Mouse (Mus musculus): ENCODE data around the gene Cmya5. TPM values are rescaled to one million over a fixed set of nuclear protein-coding genes. Genes with fewer than 3 reads are reported as not detected.

Cmya5 gene
- total RNA-seq, 1 experiment from 2014 or later = 0.44 TPM

DNA sequence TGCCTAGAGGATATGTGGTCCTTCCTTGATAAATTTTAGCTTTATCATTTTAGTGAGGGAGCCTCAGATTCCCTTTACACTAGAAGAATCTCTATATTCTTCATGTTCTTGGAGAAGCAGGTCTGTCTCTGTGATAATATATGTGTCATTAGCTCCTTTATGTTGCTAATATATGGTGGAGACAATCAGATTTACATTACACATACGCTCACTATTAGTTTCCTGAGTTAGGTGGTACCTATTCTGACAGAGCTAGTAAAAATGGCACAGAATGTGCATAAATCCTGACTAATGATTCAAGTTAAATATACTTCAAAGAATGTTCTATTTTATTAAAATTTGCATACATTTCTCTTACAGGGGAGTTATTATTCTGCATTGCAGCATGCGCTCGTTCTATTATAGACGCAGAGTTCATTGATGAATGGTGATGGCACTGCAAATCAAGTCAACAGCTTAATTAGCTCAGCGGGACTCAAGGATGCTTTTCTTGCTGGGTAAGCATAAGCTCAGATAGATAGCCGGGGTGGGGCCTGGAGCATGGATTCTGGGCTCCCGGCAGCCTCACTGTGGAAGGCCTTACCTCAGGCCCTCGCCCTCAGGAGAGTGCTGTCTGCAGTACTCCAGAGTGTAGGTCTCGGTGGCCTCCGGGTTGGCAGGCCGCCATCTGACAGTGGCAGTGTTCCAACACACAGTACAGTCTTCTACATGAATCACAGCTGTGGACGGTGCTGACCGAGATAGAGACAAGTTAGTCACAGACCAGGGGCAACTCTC, 81.5 kb downstream of the Cmya5 start:
- peak; percentile 90 for DNase-seq

DNA sequence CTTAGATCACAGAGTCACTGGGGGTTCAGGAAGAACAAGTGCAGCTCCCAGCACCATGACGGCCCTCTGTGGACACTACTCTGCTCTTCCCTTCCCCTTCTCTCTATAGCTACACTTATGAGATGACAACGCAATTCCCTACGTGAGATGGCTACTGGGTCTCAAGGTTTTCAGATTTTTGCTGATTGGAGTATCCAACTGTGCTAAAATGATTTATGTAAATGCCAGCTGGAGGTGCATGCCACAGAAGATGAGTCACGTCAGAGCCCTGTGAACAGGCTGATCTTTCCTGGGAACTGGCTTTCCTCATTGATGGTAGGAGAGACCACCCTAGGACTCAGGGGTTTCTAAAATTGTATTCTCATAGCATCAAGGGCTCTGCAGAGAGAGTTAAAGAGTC, 83.2 kb downstream of the Cmya5 start:
- no peak for DNase-seq

DNA sequence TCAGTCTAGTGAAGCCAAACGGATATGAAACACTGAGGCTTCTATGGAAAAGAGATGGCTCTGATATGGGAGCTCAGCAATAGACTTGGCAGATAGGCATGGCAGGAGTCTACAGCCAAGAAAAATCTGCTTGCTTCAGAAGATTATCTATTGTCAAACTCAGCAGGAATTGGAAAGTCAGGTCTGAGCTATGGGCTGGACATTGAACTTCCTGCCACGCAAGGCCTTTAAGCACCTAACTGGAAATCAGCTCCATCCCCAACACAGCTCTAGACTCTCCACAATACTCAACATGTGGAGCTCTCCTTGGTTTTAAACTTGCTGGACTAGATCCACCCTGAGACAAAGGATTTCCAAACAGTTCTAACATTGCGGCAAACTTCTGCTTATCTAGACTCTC, 84.1 kb downstream of the Cmya5 start:
- no peak for DNase-seq

DNA sequence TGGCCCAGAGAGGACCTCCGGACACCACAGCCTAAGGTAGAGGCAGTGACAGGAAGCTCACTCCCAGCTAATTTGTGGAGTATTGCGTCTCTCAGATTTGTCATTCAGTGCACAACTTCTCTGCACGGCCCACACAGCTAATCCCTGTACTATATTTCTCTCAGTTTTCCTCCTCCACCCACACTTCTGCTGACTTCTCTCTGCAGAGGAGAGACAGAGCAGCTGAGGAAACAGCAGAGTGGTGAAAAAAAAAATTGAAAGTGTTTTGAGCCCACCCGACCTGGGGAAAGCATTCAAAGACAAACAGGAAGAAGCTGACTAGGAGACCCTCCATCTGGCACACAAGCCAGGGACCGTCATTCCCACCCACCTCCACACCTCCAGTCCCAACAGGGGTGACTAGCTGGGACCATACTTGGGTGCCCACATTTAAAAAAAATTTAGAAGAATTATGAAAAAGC, 85.9 kb downstream of the Cmya5 start:
- no peak for DNase-seq

DNA sequence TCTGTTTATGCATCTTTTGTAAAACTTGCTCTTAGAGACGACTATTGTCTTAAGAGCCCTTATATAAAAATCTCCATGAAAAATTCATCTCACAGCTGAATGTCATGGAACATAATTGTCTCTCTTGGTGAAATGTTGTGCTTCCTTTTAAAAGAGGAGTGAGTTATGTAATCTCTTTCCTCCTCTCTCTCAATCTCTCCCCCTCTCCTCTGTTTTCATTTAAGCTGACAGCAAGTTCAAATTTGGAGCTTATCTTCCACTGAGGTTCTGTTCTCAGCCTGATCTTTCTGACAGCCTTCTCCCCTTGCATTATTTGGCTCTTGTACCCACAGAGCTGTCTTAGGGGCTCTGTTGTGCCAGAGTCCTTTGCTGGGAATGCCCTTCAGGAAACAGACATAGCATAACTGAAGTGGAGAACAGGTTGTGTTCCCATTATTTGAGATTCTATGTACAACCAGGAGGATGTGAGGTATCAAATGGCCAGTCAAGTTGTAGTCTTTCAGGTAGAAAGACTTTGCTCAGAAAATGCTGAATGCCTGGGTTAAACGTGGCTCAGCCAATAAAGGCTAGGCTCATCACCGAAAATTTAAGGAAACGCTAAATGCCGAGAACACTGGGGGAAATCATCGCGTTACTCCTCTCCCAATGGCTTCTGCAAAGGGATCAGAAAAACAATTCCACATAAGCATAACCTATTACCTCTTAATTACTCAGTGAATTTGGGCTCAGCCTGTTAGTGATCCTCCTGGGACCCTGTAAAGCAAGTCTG, 86.8 kb downstream of the Cmya5 start:
- DNase-seq = no peak

DNA sequence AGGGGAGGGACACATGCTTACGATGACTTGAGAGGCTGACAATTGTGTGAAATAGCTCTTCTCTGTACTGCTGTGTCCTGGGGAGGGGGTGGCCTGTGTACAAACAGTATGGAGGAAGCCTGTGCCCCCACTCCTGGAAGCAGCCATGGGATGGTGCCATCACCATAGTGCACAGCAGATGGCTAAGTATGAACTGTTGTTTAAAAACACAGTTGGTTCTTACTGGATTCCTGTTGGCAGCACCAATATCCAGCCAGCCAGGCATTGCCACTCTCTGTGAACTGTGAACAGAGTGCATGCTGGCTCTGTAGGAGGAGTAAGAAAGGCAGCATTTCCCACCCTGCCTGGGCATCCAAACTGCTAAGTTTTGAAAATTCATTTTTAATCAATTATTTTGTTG, 88.4 kb downstream of the Cmya5 start:
- no peak for DNase-seq

DNA sequence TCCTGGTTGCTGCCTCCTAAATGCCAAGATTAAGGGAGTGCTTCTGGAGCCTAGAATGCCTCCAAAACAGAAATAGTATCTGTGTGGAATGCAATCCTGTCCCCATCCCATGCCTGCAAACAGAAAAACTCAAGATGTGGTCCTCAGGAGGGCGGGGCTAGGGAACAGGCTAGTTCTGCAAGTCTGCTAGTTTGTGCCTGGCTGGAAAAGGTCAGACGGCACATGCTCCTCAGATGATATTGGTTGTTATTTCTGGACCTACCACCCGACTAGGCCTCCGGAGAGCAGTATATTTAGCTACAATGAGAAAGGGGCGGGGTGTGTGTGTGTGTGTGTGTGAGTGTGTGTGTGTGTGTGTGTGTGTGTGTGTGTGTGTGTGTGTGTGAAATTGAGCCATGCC, 93.0 kb downstream of the Cmya5 start:
- DNase-seq = no peak

DNA sequence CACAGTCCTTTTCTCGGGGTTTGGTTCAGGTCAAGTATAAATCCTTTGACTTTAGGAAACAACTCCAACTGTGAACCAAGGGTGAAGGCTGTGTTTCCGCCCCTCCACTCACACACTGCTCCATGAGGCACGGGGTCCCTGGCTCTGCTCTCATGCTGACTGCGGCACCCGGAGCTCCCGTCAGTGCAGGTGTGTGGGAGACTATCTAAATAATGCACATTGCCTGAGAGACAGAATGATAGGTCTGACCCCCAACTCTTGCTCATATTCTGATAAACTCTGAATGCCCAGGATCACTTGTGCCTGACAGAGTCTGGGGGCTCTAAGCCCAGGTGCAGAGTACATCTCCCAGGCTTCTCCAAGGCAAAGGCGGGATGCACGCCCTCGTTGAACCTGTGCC, 103.5 kb downstream of the Cmya5 start:
- no peak for DNase-seq

DNA sequence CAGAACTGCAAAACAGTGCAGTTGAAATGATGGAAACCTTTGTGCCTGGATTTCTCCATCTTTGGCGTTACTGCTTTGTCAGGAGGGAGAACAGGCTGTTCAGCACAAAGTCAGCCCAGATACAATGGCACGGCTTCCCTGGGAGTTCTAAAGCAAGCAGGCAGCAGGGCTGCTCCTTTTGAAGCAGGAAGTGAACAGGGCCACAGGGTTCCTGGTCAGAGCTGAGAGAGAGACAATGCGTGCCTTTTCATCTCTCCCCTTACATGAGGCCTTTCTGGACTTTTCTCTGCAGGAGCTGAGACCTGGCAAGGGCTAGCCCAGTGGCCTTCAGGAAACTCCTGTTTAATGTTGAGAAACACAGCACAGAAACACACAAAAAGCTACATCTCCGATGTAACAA, 108.3 kb downstream of the Cmya5 start:
- DNase-seq = no peak

DNA sequence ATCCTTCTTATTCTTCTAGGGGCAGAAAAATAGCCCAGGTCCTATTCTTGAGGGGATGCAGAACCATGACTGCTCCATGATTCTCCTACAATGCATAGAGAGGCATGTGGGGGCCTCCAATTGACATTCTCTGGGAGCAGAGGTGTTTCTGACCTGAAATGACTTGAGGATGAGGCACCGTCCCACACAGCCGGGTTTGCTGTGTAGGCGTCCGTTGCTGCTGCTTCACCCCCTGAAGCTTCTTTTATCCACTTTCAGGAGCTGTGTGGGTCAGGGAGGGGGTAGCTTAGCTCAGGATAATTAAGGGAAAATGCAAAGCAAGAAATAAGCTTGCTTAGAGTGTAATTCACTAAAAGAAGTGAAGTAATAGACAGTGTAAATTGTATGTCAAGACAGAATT, 115.2 kb downstream of the Cmya5 start:
- DNase-seq = no peak

DNA sequence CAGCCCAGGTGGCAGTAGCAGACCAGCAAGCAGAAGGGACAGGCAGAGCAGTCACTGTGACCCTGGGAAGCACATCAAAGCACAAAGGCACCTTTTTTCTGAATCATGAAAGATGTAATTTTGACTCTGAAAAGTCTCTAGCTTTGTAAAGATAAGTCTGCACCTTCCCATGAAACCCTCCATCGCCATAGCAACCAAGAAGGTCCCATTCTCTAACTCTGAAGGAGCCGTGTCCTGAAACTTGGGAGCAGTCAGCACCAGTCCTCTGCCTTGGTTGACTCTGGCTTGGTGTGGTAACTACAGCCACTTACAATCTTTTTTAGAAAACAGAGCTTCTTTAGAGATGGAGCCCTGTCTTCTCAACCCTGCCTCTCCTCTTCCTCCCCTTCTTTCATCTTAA, 119.7 kb downstream of the Cmya5 start:
- DNase-seq = no peak

DNA sequence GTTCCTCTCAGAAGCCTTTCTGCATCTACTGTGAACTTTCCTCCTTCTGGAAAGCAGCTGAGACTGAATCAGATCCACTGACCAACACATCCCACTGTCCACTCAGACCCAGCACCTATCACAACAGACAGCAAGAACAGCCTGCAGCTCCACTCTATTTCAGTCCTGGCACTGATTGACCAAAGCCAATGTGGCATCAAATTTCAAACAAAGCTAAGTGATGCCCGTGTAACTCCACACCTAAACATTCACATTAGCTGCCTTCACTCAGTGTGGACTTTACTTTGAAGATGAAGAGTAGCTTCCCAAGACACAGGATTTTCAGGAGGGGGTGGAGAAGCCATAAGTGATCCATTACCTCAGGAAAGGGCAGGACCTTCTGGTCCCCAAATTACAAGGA, 122.4 kb downstream of the Cmya5 start:
- DNase-seq = no peak

DNA sequence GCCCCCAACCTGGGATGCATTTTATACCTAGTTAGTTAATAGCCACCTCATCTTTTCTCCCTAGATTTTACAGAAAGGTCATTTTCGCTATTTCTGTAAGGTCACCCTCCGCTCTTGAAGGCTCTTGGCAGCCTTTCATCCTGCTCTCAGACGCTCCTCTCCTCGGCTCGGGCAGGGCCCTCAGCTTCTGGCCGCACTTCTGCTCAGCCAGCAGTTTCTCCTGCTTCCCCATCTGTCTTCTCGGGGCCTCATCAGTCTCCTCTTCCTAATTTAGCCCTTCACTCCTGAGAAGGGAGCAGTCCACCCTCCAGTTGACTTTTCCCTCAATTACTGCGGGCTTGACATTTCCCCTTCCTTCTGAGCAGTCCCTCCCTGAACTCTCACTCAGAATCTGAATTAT, 131.6 kb downstream of the Cmya5 start:
- peak; percentile 17 for DNase-seq

DNA sequence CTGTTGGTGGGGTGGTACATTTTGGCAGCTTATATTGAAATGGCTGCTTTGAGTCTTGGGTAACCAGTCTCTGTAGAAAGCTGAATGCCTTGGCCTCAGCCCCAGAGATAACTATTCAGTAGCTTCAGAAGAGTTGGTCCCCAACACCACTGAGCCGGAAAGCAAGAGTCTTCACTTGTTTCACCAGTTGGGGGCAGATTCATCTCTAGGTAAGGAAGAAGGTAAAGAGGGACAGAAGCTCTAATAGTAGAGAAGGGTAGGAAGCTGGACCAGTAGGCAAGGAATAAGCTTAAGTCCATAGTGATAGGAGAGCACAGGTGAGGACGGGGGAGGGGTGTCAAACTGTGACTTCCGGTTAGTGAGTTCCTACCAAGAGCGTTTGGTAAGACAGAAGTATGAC, 133.2 kb downstream of the Cmya5 start:
- DNase-seq = no peak

DNA sequence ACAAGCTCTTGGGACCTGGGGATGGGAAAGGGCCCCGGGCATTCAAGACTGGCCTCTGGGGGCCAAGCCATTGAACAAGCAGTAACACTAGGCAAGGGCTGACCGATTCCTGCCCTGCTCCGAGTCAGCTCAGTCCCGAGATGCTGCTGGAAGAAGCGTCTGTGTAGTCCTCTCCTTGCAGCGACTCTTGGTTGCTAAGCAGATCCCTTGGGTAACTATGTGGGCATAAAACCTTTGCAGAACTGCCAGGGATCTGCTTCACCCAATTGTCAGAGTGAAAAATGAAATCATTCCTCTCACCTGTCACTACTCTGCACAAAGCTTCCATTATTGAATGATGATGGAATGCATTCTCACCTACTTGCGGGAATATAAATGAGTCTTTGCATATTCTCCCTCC, 134.0 kb downstream of the Cmya5 start:
- DNase-seq = no peak

DNA sequence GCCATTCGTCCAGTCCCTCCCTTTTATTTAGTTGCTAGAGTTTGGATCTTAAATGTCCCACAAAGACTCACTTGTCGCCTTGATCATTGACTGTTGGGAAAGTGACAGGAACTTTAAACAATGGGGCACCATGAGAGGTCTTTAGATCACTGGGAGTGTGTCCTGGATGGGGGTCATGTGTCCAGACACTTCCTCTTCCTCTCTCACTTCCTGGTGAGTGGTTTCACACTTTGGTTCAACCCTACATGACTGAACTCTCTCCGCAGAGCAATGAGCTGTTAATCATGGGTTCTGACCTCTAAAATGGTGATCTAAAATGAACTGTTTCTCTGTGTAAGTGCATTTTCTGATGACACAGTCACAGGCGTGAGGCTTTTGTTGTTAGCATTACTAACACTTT, 137.4 kb downstream of the Cmya5 start:
- DNase-seq = no peak

DNA sequence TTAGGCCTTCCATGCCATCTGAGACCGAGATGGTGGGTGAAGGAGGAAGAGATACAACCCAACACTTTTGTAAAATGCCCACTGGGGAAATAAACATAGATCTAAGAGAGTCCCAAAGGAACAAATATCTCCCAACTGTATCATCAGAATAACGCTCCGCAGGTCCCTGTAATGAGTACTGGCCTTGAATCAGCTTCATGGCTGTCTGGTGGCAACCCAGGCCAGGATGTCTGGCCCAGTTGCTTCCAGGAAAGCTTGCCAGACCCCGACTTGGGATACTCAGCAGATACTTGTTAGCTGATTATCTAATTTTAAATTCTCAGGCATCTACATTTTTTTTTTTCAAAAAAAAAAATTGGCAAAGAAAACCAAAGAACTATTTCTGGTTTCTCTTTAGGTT, 138.2 kb downstream of the Cmya5 start:
- no peak for DNase-seq

DNA sequence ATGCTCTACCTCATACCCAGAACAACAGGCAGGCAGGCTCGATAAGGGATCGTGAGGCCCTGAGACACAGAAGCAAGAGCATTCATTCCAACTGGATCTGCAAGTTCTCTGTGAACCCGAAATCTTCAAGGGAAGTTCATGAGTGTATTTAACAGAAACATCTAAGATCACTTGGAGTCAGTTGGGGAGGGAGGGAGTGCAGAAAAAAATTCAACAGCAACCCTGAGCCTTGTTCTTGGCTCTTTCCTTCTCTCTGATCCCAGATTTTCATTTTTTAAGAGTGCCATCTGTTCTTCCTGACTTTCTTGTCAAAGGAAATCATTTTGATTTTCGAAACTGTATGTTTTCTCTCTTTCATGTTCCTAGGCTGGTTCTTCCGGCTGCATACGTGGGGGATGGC, 140.5 kb downstream of the Cmya5 start:
- DNase-seq = no peak

DNA sequence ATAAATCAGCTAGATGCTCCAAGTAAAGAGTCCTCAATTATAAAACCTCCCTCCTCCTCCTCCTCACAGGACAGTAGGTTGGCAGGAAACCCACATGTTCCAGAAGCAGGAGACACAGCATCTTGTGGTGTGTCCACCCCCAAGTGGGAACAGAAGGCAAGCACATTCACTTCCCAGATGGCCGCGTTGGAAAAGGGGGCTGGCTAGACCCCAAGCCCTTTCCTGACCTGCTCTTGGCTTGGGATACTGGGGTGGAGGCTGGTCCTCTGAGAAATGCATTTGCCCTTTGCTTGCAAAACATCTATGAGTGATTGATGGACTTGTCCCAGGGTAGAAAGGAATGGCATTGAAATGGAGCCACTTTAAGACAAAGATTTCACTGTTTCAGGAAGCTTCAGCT, 142.1 kb downstream of the Cmya5 start:
- DNase-seq = peak; percentile 18

DNA sequence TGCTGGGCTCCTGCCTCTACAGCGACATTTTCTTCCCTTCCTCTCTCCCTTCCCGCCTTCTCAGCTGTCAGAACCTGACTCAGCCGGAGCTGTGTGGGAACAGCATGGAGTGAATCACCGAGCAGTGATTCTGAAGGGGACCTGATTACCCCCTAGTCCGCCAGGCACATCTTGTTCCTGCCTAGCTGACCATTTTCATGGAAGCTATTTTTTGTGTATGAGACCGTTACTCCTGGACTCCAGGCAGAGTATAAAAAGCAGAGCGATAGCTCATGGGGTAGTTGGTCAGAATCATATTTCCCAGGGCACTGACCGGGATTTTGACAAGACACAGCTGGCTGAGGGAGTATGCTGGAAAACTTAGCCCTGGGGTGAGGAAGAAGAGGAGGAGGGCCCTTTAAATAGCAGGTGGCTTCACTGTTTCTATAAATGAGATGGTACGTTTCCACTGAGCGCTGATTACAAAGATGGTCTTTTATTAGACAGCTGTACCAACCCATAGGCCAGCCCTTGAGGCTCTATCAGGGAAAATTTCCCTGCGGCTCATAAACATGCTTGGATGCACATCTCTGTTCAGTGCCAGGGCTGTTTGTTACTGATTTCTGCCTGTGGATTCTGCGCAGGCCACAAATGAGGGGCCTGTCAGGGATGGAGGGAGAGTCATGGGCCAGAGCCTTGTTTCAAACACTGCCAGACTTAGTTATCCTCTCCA, 143.7 kb downstream of the Cmya5 start:
- DNase-seq = no peak

DNA sequence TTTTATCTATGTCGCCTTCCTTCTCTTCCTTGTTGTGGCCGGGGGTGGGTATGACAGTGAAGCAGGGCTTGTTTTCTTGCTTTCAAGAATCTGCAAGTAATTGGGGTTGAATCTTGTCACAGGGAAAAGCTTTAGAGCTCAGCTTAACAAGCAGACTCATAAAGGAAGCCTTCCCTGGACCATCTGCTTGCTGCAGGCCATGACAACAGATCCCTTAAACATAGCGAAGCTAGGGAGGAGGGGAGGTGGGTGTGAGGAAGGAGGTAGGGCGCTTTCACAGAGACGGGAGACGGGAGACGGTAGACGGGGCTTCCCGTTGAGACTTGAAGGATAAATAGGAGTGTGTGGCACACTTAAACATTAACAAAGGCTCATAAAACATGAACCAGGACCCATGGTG, 144.7 kb downstream of the Cmya5 start:
- no peak for DNase-seq

DNA sequence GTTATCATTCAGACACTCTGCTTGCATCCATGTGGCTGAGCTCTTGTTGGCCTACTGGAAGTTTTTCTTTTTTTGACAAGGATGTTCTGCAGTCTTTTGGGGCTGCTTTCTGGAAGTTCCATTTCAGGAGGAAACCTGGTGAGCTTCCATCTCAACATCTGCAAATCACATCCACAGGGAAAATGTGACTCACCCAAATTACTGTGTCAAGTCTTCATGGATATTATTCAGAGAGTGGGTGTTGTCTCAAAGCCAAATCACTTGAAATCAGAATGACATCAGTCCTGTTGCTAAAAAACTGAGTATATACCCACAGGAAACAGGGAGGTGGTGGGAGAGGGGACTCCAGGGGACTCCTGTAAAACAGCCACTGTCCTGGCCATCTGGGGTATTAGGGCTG, 149.8 kb downstream of the Cmya5 start:
- DNase-seq = no peak

DNA sequence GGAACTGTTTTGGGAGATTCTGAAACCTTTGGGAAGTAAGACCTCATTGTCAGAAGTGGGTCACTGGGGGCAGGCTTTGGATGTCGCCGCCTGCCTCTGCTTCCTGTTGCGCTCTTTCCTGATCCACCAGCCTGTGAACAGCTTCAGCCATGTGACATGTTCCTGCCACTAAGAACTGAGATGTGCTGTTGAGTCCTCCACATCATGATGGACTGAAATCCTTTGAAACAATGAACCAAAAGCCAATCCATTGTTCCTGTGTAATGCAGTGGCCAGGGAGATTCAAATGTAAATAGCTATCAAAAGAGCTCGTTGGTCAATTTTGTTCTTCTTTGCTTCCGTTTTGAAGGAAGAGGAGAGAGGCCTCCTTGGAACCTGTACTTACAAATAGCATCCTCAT, 151.7 kb downstream of the Cmya5 start:
- no peak for DNase-seq
